Mouse (Mus musculus): Measurements from ENCODE around the gene Tcirg1. TPM values are rescaled to one million over a fixed set of nuclear protein-coding genes. Genes with fewer than 3 reads are reported as not detected.
A peak's percentile ranks its signal among the peaks of the same experiment; 100 is the strongest.

Tcirg1 gene
- polyA plus RNA-seq, 1 experiment from 2014 or later: 42.8 TPM

- ATAC-seq (replicated peaks; ENCODE audit: low FRiP score) (no peak), DNase-seq (ENCODE audit: low spot score) (no peak)
- 55% methylated on average over 10 of the region's 10 CpGs for WGBS
- Histone ChIP-seq H3K36me3 (ENCODE audit: control insufficient read depth, insufficient read depth, low read length) (no peaks in the 10 kb centered on the region), H3K27ac (ENCODE audit: low read depth, low read length) (no peak overlapping the region), H3K9me3 (ENCODE audit: control insufficient read depth, low read length) (no peaks in the 10 kb centered on the region), H3K4me2 (no peak overlapping the region), H3K4me3 (ENCODE audit: low read depth, low read length) (no peak overlapping the region), H3K9ac (ENCODE audit: low read depth, low read length) (no peak overlapping the region), H3K4me1 (replicated peaks; ENCODE audit: control insufficient read depth, insufficient read depth, low read length) (peaks cover 15% of the 10 kb centered on the region), H3K27me3 (replicated peaks; ENCODE audit: control insufficient read depth, insufficient read depth, low read length) (no peaks in the 10 kb centered on the region)
These were observed 15.9 kb upstream of the Tcirg1 start for GRCm38 (mm10) chr19:3922661-3923371.

- DNase-seq (ENCODE audit: low spot score) (no peak), ATAC-seq (replicated peaks; ENCODE audit: low FRiP score) (no peak)
- Histone ChIP-seq H3K36me3 (ENCODE audit: control insufficient read depth, insufficient read depth, low read length) (no peaks in the 10 kb centered on the region), H3K9me3 (ENCODE audit: control insufficient read depth, low read length) (no peaks in the 10 kb centered on the region), H3K27ac (ENCODE audit: low read depth, low read length) (no peak overlapping the region), H3K4me2 (no peak overlapping the region), H3K4me3 (ENCODE audit: low read depth, low read length) (no peak overlapping the region), H3K27me3 (replicated peaks; ENCODE audit: control insufficient read depth, insufficient read depth, low read length) (no peaks in the 10 kb centered on the region), H3K9ac (ENCODE audit: low read depth, low read length) (no peak overlapping the region), H3K4me1 (replicated peaks; ENCODE audit: control insufficient read depth, insufficient read depth, low read length) (peaks cover 15% of the 10 kb centered on the region)
These were observed 13.0 kb upstream of the Tcirg1 start for GRCm38 (mm10) chr19:3919928-3920327.

GRCm38 (mm10) chr19:3916727-3917126 lies 9.8 kb upstream of the Tcirg1 start:
- Histone ChIP-seq H3K4me2 (no peak overlapping the region), H3K9ac (ENCODE audit: low read depth, low read length) (no peak overlapping the region), H3K9me3 (ENCODE audit: control insufficient read depth, low read length) (no peaks in the 10 kb centered on the region), H3K27ac (ENCODE audit: low read depth, low read length) (no peak overlapping the region), H3K27me3 (replicated peaks; ENCODE audit: control insufficient read depth, insufficient read depth, low read length) (no peaks in the 10 kb centered on the region), H3K4me1 (replicated peaks; ENCODE audit: control insufficient read depth, insufficient read depth, low read length) (peaks cover 11% of the 10 kb centered on the region), H3K4me3 (ENCODE audit: low read depth, low read length) (no peak overlapping the region), H3K36me3 (ENCODE audit: control insufficient read depth, insufficient read depth, low read length) (no peaks in the 10 kb centered on the region)
- ATAC-seq (replicated peaks; ENCODE audit: low FRiP score) (no peak), DNase-seq (ENCODE audit: low spot score) (no peak)
- 83% methylated on average over 11 of the region's 11 CpGs for WGBS

GRCm38 (mm10) chr19:3914535-3914934 lies 7.6 kb upstream of the Tcirg1 start:
- ATAC-seq (replicated peaks; ENCODE audit: low FRiP score): no peak
- no peak overlapping the region for H3K4me3 ChIP-seq (ENCODE audit: low read depth, low read length)
- H3K27ac ChIP-seq (ENCODE audit: low read depth, low read length): no peak overlapping the region; the same call in 1 of the 2 replicates
- peaks cover 10% of the 10 kb centered on the region for H3K36me3 ChIP-seq (ENCODE audit: control insufficient read depth, insufficient read depth, low read length)
- H3K9me3 ChIP-seq (ENCODE audit: control insufficient read depth, low read length): no peaks in the 10 kb centered on the region
- H3K9ac ChIP-seq (ENCODE audit: low read depth, low read length): no peak overlapping the region
- H3K4me1 ChIP-seq (replicated peaks; ENCODE audit: control insufficient read depth, insufficient read depth, low read length): peaks cover 15% of the 10 kb centered on the region
- DNase-seq (ENCODE audit: low spot score): no peak
- H3K27me3 ChIP-seq (replicated peaks; ENCODE audit: control insufficient read depth, insufficient read depth, low read length): no peaks in the 10 kb centered on the region
- 68% methylated on average over 5 of the region's 5 CpGs for WGBS
- H3K4me2 ChIP-seq: peak overlapping the region; percentile 75

DNA sequence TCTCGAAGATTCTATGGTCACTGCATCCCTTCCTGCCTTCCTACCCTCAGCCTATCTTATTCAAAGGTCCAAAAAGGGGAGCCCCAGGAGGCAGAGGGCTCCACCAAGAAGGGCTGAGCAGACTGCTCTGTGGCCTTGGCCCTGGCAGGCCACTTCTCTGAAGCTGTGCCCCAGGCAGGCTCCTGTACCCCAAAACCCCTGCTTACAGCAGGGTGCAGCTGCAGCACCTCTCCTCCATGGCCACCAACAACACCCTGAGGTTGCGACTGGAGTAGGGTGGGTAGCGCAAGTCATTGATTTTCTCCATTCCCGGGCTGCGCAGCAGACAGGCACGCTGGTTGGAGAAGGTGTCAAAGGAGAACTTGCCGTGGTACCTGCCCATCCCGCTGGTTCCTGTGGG lies 6.8 kb upstream of the Tcirg1 start:
- H3K4me3 ChIP-seq (ENCODE audit: low read depth, low read length): peak overlapping the region; percentile 69
- peak overlapping the region; percentile 75 for H3K4me2 ChIP-seq
- 78% methylated on average over 8 of the region's 8 CpGs for WGBS
- peak overlapping the region; percentile 47; the same call in 1 of the 2 replicates for H3K27ac ChIP-seq (ENCODE audit: low read depth, low read length)
- no peak for ATAC-seq (replicated peaks; ENCODE audit: low FRiP score)
- peaks cover 12% of the 10 kb centered on the region for H3K36me3 ChIP-seq (ENCODE audit: control insufficient read depth, insufficient read depth, low read length)
- no peak for DNase-seq (ENCODE audit: low spot score)
- H3K27me3 ChIP-seq (replicated peaks; ENCODE audit: control insufficient read depth, insufficient read depth, low read length): no peaks in the 10 kb centered on the region
- no peaks in the 10 kb centered on the region for H3K9me3 ChIP-seq (ENCODE audit: control insufficient read depth, low read length)
- peaks cover 15% of the 10 kb centered on the region for H3K4me1 ChIP-seq (replicated peaks; ENCODE audit: control insufficient read depth, insufficient read depth, low read length)
- H3K9ac ChIP-seq (ENCODE audit: low read depth, low read length): peak overlapping the region; percentile 73

GRCm38 (mm10) chr19:3912337-3913204 lies 5.6 kb upstream of the Tcirg1 start, which contains the start of gene Ndufs8:
TSS of gene Ndufs8 (minus strand) at chr19:3912774.
- peak within 1 kb of the TSS; percentile 50; the same call in 1 of the 2 replicates for H3K27ac ChIP-seq (ENCODE audit: low read depth, low read length)
- H3K27me3 ChIP-seq (replicated peaks; ENCODE audit: control insufficient read depth, insufficient read depth, low read length): no peaks in the 10 kb centered on the region
- H3K4me1 ChIP-seq (replicated peaks; ENCODE audit: control insufficient read depth, insufficient read depth, low read length): peaks cover 17% of the 10 kb centered on the region
- 1% methylated on average over 43 of the region's 43 CpGs for WGBS
- peak within 1 kb of the TSS; percentile 75 for H3K4me2 ChIP-seq
- H3K9me3 ChIP-seq (ENCODE audit: control insufficient read depth, low read length): no peaks in the 10 kb centered on the region
- ATAC-seq (replicated peaks; ENCODE audit: low FRiP score): peak; percentile 97
- peak within 1 kb of the TSS; percentile 69 for H3K4me3 ChIP-seq (ENCODE audit: low read depth, low read length)
- peak; percentile 88 for DNase-seq (ENCODE audit: low spot score)
- H3K9ac ChIP-seq (ENCODE audit: low read depth, low read length): peak within 1 kb of the TSS; percentile 73
- H3K36me3 ChIP-seq (ENCODE audit: control insufficient read depth, insufficient read depth, low read length): peaks cover 16% of the 10 kb centered on the region

DNA sequence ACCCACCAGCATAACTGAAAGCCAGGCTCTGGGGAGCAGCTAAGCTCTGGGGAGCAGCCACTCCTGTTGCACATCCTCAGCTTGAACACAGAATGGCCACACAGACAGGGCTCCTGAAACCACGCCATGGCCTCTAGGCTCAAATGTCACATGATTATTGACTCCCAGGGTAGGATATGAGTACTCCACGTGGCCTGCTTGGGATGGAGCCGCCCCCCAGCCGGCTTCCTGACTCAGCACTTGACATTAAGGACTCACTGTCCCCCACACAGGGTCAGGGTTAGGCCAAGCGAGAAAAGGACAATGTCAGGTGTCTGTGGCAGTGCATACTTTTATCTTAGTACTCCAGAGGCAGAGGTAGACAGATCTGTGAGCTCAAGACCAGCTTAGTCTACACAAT lies 3.3 kb upstream of the Tcirg1 start:
- peaks cover 37% of the 10 kb centered on the region for H3K4me1 ChIP-seq (replicated peaks; ENCODE audit: control insufficient read depth, insufficient read depth, low read length)
- no peak overlapping the region for H3K9ac ChIP-seq (ENCODE audit: low read depth, low read length)
- H3K36me3 ChIP-seq (ENCODE audit: control insufficient read depth, insufficient read depth, low read length): peaks cover 16% of the 10 kb centered on the region
- no peaks in the 10 kb centered on the region for H3K27me3 ChIP-seq (replicated peaks; ENCODE audit: control insufficient read depth, insufficient read depth, low read length)
- H3K4me2 ChIP-seq: no peak overlapping the region
- no peaks in the 10 kb centered on the region for H3K9me3 ChIP-seq (ENCODE audit: control insufficient read depth, low read length)
- no peak overlapping the region for H3K4me3 ChIP-seq (ENCODE audit: low read depth, low read length)
- ATAC-seq (replicated peaks; ENCODE audit: low FRiP score) (no peak), DNase-seq (ENCODE audit: low spot score) (no peak)
- H3K27ac ChIP-seq (ENCODE audit: low read depth, low read length): no peak overlapping the region
- WGBS: 79% methylated on average over 5 of the region's 5 CpGs

- 0 out of 2 replicates have a peak overlapping the region, but pooled peaks have one; percentile 75 for H3K9ac ChIP-seq (ENCODE audit: low read depth, low read length)
- WGBS: 72% methylated on average over 8 of the region's 8 CpGs
- no peaks in the 10 kb centered on the region for H3K9me3 ChIP-seq (ENCODE audit: control insufficient read depth, low read length)
- DNase-seq (ENCODE audit: low spot score) (no peak), ATAC-seq (replicated peaks; ENCODE audit: low FRiP score) (no peak)
- H3K4me3 ChIP-seq (ENCODE audit: low read depth, low read length): no peak overlapping the region
- no peak overlapping the region; the same call in 1 of the 2 replicates for H3K27ac ChIP-seq (ENCODE audit: low read depth, low read length)
- peak overlapping the region; percentile 99 for H3K4me2 ChIP-seq
- no peaks in the 10 kb centered on the region for H3K27me3 ChIP-seq (replicated peaks; ENCODE audit: control insufficient read depth, insufficient read depth, low read length)
- H3K4me1 ChIP-seq (replicated peaks; ENCODE audit: control insufficient read depth, insufficient read depth, low read length): peaks cover 41% of the 10 kb centered on the region
- peaks cover 29% of the 10 kb centered on the region for H3K36me3 ChIP-seq (ENCODE audit: control insufficient read depth, insufficient read depth, low read length)
These were observed 1.1 kb upstream of the Tcirg1 start for GRCm38 (mm10) chr19:3907876-3908660.
